Mouse (Mus musculus): ENCODE measurements at regions not wholly inside any gene's neighbourhood (a gene's known extent, or its start where the extent isn't known, plus 50 kb on each side); places are given as distances from the start of the nearest gene placed in this dataset.
A peak's percentile ranks its signal among the peaks of the same experiment; 100 is the strongest.
"Not testable (repeated sequence)": the region's sequence is repeated elsewhere in the genome, so short reads cannot be mapped to it uniquely, and the experiment has no call there.

DNA sequence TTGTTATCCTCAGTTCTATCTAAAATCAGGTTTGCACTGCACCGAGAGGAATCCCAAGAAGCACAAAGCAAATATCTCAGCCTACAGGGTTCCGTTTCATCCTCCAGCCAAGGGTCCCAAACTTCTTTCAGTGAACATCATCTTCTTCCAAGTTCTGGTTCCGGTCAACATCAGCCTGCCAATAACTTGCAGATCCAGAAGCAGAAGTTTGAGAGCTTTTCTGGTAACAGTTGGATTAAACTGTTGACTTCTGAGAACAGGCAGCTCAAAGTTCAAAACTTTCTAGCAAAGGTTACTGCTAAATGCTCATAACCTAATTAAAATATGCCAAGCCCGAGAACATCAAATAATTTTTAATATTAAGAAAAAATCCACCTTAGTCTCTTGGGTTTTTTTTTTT lies 237.0 kb upstream of the Gm37988 start:
- no peak for DNase-seq

DNA sequence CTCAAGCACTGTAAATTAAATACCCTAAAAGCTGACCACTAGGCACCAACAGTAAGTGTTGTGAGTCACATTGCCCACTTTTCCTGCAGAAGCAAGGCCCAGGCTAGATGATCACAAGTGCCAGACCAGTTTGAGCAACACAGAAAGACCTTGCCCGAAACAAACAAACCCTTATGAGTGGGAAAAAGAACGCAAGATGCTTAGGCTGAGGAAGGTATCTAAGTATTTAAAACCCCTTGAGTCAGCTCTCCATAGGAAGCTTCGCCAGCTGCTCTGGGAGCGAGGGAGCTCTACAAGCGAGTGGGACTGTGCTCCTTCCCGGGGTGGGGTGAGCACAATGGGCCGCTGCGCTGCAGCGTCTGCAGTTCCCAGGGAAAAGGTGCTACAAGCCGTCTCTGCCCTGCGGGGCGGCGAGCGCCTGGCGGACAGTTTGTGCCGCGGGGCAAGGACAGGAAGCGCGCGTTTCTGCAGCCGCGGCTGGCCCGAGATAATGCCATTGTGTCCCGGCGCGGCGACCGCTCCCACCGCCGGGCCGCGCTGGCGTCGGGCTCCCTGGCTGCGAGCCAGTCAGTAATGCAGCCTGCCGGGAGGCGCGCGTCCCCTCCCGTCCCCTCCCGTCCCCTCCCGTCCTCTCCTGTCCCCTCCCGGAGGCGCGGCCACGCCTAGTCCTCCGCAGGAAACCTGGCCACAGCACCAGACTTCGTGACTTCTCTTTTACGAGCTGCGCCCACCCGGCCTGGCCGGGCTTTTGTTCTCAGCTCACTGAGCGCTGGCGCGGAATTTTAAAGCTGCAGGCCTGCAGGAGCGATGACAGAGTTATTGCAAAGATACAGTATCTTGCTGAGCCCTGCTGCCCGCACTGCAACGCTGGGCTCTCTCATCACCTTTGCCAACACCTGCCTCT lies 236.1 kb upstream of the Gm37988 start:
- DNase-seq: peak; percentile 85

DNA sequence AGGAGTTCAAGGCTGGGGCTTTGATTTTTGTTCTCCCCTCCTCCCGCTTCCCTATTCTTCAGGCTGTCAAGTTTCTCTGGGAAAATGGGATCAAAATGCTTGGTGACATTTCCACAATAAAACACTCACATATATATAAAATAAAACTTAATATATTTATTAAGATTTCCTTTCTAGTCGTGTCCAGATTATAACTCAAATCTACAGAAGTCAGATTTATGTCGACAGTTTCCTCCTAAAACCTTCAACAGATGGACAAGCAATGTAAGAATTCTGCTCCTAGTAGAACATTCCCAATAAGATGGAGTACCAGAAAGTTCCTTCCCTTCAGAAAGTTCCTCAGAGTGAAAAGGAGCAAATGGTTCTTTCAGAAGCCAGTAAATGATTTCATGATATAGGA lies 235.4 kb upstream of the Gm37988 start:
- no peak for DNase-seq

- DNase-seq: peak; percentile 11
Observed at GRCm38 (mm10) chr1:4574101-4574500, 233.6 kb upstream of the Gm37988 start.

DNA sequence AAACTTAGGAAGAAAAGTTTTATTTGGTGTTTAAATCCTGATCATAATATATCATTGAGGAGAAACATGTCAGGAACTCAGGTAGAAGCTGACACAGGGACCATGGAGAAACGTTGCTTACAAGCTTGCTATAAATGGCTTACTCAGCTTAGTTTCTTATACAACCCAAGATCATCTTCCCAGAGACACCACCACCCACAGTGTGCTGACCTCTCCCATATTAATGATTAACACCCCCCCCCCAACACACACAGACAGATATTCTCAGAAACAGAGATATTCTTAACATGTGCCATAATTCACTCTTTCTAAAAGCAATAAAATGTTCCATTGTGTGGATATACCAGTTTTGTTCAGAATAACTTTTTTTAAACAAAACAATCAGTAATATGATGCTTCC lies 230.7 kb upstream of the Gm37988 start:
- no peak for DNase-seq

DNA sequence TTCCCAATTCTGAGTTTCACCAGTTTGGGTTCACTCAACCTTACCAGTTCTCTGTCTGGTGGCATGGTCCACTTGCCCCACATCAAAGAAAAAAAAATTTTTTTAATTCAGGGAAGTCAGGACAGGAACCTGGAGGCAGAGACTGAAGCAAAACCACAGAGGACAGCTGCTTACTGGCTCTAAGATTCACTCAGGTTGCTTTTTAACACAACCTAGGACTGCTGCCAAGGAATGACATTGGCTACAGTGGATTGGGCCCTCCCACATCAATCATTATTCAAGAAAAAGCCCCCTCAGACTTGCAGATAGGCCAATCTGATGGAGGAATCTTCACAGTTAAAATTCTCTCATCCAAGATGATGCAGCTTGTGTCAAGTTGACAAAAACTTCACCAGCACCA lies 225.2 kb upstream of the Gm37988 start:
- DNase-seq: no peak

- DNase-seq: no peak
Observed at GRCm38 (mm10) chr1:4597856-4598255, 209.8 kb upstream of the Gm37988 start.

GRCm38 (mm10) chr1:4598425-4598824 lies 209.3 kb upstream of the Gm37988 start:
- DNase-seq: no peak

GRCm38 (mm10) chr1:4602386-4602785 lies 205.3 kb upstream of the Gm37988 start:
- no peak for DNase-seq

- no peak for DNase-seq
Observed at GRCm38 (mm10) chr1:4608824-4609223, 198.9 kb upstream of the Gm37988 start.

DNA sequence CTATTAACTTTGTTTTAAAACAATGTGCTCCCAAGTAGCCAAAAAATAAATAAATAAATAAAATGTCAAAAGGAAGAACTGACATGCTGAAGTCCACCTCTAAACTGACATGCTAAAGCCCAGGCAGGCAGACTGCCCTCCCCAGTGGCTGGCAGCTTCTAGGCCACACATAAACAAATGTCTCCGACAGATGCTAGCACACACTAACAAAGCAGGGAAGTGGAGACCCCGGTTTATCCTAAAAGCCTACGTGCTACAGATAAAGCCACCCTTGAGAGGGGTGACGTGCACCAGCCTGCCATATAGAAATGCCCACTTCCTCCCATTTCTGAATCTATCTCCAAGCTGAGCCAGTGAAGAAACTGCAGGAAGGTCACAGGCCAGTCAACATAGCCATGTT lies 194.4 kb upstream of the Gm37988 start:
- no peak for DNase-seq

- DNase-seq: no peak
Observed at GRCm38 (mm10) chr1:4615286-4615685, 192.4 kb upstream of the Gm37988 start.

GRCm38 (mm10) chr1:4617479-4617878 lies 190.2 kb upstream of the Gm37988 start:
- peak; percentile 17 for DNase-seq

DNA sequence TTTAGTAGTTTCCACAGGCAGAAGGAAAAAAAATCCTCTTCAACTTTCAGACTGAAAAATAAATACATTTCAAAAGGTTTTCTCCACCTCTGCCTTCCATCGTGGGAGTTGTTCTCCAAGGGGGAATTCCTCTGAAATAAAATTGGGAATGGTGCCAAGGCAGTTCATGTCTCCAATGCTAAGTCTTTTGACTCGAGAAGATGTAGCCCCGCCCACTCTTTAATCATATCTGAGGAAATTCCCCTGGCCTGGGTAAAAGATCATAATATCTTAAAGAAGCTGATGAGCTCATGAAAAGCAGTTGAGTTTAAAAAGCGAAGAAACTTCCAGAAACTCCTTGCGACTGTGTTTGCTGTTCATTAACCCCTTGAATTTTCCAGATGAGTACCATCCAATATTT lies 185.3 kb upstream of the Gm37988 start:
- peak; percentile 44 for DNase-seq

DNA sequence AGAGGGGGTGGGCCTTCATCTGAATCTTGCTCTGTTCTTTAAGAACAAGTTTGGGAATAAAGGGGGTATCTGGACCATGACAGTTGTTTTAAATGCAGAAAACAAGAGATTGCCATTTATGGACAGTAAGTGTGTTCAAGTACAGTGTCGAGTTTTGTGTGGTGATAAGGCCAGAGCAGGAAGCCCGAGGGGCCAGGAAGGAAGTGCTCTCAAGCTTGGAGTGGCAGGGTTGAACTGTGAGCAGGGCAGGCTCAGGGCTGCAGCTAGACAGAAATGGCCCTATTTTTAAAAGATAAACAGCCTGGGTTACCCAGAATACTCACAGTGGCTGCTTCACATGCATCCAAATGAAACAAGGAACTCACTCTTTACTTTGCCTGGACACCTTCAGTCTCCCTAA lies 184.4 kb upstream of the Gm37988 start:
- DNase-seq: peak; percentile 21

GRCm38 (mm10) chr1:4653937-4654336 lies 153.8 kb upstream of the Gm37988 start:
- DNase-seq: peak; percentile 51

DNA sequence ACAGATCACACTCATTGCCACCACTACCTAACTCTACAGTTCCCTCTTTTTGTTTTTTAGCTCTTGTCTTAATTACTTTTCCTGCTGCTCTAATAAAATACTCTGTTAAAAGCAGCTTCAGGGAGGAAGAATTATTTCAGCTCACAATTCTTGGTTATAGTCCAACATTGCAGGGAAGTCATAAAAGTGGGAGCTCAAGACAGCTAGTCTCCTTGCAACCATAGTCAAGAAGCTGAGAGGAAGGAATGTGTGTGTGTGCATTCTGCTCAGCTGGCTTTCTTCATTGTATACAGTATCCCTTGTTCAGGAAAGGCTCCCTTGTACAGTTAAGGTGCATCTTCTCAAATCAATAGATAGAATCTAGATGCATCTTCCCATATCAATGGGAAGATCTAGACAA lies 152.4 kb upstream of the Gm37988 start:
- DNase-seq: no peak

GRCm38 (mm10) chr1:4656883-4657282 lies 150.8 kb upstream of the Gm37988 start:
- DNase-seq: no peak

DNA sequence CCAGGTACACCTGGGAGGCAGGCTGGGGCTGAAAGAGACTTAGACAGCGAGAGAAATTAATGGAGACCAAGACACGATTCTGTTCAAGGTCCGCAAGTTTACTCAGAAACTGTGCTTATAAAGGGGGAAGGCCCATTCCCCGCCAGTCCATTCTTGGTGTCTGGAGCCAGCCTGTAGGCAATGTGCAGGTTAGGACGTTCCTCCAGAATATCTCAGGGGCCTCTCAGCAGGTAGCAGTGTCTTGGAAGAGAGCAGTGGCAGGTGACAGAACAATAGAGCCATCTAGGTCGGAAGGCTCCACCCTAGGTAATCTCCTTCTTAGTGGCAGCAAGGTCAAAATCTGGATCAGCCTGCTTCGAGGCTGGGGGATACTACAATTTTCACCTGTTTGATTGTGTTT lies 147.6 kb upstream of the Gm37988 start:
- not testable (repeated sequence) for DNase-seq

- not testable (repeated sequence) for DNase-seq
Observed at GRCm38 (mm10) chr1:4660616-4661015, 147.1 kb upstream of the Gm37988 start.

GRCm38 (mm10) chr1:4661761-4662160 lies 145.9 kb upstream of the Gm37988 start:
- DNase-seq: no peak

DNA sequence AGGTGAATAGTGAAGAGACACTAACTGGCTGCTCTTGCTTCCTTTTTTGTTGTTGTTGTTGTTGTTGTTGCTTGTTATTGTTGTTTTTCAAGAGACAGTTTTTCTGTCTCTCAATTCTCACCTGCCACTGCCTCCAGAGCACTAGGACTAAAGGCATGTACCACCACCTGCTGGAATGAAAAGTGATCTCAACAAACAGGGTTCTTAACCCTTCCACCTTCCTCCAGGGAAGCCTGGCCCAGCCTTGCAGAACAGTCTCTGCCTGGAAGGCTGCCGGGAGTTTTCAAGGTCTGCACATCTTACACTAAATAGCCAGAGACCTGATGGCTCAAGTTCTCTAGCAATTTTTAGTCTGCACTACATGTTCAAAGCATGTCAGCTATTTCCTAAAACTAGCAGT lies 138.0 kb upstream of the Gm37988 start:
- peak; percentile 20 for DNase-seq

DNA sequence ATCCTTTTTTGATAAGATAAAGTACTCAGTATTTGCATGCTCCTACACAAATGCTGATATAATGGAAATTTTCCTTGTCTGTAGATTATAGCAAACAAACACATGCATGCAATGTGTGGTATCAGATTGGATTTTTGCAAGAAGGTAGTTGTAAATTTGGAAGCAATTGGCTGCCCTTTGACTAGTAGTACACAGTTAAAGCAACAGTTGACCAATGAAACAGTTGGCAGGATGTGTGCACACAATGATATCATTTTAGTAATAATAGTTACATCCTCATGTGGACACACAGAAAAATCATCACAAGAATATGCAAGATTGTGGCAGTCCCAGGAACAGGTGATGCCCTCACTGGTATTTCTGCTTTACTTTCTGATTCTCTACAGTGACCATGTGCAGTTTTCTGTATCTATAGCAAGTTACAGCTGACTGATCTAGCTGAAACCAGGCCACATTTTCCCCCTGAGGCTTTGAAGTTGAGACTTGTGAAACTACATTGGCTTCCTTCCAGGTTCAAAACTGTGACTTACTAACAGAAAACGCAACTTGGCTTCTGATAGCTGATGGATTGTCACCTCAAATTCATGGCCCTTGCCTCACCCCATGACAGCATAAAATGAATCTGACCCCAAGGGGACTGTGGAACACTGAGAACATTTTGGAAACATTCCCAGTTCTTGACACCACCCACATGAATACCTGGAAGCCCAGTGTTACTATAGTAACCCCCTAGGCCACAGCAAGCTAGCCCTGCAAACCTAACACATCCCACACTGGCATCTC lies 136.3 kb upstream of the Gm37988 start:
- peak; percentile 56 for DNase-seq

GRCm38 (mm10) chr1:4672344-4672743 lies 135.3 kb upstream of the Gm37988 start:
- no peak for DNase-seq
